Mouse (Mus musculus): ENCODE data around the gene Acsl1.
"Not testable (repeated sequence)": the region's sequence is repeated elsewhere in the genome, so short reads cannot be mapped to it uniquely, and the experiment has no call there.

Acsl1 gene

GRCm38 (mm10) chr8:46584328-46584727 is 113.5 kb downstream of the Acsl1 start:
- Histone ChIP-seq H3K4me1 (replicated peaks; ENCODE audit: low read depth, low read length) (peaks cover 15% of the 10 kb centered on the region), H3K36me3 (ENCODE audit: insufficient read depth, low read length) (peaks cover 40% of the 10 kb centered on the region)
- not testable (repeated sequence) for H3K4me3 ChIP-seq (replicated peaks; ENCODE audit: low read length); H3K9me3 ChIP-seq (ENCODE audit: low read length); H3K27me3 ChIP-seq (ENCODE audit: insufficient read depth, low read length)
- TF ChIP-seq NANOG (IDR thresholded peaks at IDR 0.05; ENCODE audit: borderline replicate concordance, low read length): peak; percentile 69

GRCm38 (mm10) chr8:46585576-46585975 is 114.7 kb downstream of the Acsl1 start:
- no peaks in the 10 kb centered on the region for H3K9me3 ChIP-seq (ENCODE audit: low read length)
- H3K4me3 ChIP-seq (replicated peaks; ENCODE audit: low read length): no peak overlapping the region
- TF ChIP-seq POU5F1 (IDR thresholded peaks at IDR 0.05; ENCODE audit: borderline replicate concordance, low read length): no peak
- peaks cover 27% of the 10 kb centered on the region for H3K36me3 ChIP-seq (ENCODE audit: insufficient read depth, low read length)
- no peaks in the 10 kb centered on the region for H3K27me3 ChIP-seq (ENCODE audit: insufficient read depth, low read length)
- H3K4me1 ChIP-seq (replicated peaks; ENCODE audit: low read depth, low read length): peaks cover 15% of the 10 kb centered on the region

Measured in E14TG2a.4 (cell line).